Mouse (Mus musculus) cerebellum, adult 11 months (tissue): Measurements from ENCODE around the gene Rpl18a.

ENCODE experiments used
- DNase-seq: peaks from one replicate; pipeline ENCODE4 v3.0.0; 2022

Rpl18a gene

DNA sequence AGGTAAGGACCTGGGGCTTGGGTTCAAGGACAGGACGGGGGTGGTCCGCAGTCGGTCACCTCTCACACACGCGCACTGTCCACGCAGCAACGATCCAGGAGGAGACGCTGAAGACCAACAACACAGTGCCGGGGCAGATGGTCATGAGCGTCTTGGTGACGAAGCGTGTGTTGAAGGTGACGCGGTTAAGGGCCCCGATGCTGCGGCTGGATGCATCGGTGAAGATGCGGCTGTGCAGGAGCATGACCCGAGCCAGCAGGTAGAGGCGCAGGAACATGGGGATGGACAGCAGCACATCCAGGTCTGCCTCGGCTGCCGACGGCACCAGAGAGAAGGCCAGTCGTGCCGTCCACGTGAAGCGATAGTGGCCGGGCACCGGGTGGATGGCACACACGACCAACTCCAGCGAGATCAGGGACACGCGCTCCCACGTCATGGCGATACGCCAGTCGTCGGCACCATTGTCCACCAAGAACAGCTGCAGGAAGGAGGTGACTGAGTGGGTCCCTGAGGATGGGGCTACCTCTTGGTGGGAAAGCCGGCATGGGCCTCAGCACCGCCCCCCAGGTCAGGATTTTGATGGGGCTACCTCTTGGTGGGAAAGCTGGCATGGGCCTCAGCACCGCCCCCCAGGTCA, 44.5 kb downstream of the Rpl18a start:
- no peak for DNase-seq

DNA sequence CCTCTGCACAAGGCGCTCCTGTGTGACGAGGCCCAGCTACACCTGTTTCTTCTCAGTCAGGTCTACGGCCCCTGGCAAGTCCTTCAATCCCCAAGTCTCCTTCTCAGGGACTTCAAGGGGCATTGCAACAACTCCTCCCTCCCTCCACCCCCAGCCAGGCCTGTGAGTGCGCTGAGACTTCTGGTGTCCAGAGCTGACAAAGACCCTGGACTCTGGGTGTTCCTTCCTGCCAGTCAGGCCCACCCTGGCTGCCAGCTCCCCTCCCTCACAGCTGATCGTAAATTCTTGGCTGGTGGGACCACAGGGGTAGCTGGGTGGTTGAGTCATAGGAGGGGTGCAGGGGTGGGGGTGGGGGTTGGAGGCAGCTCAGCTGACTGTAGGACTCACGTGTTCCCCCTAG, 45.4 kb downstream of the Rpl18a start:
- DNase-seq: no peak

DNA sequence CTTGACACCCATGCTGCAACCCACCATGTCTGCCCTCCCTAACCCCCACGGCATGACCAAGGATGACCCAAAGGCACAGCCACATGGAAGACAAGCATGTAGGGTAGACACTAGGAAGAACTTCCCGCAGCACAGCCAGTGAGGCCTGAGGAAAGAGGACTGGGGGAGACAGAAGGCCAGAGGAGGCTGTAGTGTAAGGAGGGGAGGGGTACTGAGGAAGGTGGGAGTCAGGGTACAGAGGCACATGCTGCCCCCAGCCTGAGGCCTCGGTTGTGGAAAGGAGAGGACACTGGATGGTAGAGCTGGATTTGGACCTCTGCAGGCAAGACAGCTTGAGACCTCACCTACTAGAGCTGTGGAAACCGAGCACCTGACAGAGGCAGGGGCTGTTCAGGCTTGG, 46.3 kb downstream of the Rpl18a start:
- no peak for DNase-seq

DNA sequence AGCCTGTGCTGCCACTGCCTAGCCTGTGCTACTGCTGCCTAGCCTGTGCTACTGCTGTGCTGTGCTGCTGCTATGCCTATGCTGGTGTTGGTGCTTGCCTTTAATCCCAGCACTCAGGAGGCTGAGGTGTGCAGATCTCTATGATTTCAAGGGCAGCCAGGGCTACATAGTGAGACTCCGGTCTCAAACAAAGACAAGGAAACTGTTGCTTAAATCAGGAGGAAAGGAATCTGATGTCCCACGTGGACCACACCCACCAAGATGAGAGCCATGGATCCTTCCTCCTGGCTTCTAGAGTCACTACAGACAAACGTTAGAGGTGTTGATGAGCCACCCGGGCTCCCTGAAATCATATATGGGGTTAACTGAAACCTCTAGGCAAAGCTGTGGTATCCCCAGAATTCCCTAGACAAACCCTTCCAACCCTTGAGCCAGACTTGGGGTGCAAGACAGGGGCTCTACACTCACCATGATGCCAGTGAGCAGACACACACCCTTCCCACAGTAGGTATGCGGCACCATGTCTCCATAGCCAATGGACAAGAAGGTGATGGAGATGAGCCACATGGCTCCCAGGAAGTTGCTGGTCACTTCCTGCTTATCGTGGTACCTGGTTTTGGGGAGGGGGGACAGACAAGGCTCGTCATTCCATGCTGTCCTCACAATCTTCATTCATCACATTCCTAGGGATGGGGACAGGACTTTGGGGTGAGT, 46.9 kb downstream of the Rpl18a start:
- no peak for DNase-seq

DNA sequence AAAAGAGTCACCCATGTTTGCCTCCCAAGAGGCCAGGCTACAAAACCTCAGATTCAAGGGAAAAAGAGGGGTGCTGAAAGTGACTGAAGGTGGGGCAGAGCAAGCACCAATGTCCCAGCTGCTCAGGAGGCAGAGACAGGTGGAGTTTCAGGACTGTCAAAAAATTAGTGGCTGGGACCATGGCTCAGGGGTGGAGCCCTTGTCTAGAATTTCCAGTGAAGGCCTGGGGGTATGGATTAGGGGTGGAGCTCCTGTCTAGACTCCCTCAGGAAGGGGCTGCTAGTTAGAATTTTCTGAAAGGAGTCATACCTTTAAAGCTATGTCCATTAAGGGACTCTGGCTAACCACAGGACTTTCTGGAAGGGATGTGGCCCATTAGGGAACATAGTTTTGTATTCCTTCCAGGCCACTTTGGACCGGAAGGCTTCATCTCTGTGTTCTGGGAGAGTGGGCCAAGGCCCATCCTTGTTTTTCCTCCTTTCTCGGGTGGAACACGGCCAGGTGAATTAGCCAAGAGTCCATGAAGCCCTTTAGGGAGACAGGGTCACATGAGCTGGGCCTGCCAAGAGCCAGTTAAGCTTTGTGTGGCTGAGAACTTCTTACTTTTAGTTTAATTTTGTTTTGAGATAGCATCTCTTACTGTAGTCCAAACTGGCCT, 47.8 kb downstream of the Rpl18a start:
- no peak for DNase-seq

DNA sequence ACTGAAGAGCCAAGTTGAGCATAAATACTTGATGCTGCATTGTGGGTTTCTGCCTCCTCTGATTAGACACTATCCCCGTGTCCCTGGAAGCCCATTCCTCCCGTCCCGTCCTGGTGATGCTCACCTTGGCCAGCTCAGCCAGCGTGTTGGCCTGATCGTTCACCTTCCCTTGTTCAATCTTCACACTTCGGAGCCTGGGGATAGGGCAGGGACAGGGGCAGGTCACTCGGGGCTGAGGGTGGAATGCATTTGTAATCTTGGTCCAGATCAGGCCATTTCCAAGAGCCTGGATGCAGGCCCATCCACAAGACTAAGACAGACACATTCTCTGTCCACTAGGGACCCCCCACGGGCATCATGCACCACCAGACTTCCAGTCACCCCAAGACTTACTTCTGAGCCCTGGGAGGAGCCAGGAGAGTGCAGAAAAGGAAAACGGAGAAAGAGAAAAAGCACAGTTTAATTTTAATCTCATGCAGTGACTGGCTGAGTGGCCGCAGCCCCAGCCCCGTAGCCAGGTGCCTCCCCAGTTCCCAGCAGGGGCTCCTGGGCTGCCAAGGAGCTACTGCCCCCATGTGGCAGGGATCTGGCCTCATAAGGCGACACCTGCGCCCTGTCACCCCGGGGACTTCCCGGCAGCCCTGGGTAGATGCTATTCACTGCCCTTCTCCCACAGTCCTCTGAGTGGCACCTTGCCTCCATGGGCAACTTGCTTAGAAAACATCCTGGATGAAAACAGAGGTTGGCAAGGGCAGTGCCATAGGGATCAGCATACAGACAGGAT, 50.6 kb downstream of the Rpl18a start:
- no peak for DNase-seq

DNA sequence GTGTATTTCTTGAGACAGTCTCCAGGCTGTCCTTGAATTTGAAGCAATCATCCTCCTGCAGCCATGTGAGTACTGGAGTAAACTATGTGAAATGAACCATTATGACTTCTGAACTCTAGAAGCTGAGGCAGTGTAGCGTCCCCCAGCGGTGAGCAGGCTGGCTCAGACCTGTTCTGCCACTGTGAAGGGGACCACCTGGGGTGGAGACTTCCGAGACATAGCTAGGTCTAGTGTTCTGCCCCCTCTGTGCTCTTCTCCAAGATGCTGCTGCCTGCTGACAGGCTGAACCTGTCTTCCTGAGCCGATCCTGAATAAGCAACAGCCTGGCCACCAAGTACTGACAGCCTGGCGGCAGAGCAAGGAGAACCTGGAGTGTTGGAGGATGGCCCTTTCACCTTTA, 52.1 kb downstream of the Rpl18a start:
- DNase-seq: no peak
